Mouse (Mus musculus) myocyte (in vitro differentiated cells): ENCODE data around the gene Ociad2. TPM values are rescaled to one million over a fixed set of nuclear protein-coding genes. Genes with fewer than 3 reads are reported as not detected.
A peak's percentile ranks its signal among the peaks of the same experiment; 100 is the strongest.
"Not testable (repeated sequence)": the region's sequence is repeated elsewhere in the genome, so short reads cannot be mapped to it uniquely, and the experiment has no call there.

Experiments
- H3K27me3 ChIP-seq: one replicate; pipeline ENCODE4 v1.6.1; 2011; ENCODE audit not compliant: control insufficient read depth, insufficient read depth, insufficient read length
- H3K36me3 ChIP-seq: one replicate; pipeline ENCODE4 v1.6.1; 2011; ENCODE audit not compliant: control insufficient read depth, insufficient read depth
- H3K4me2 ChIP-seq: one replicate; pipeline ENCODE4 v1.6.1; 2011; ENCODE audit warnings: low read depth, control low read depth
- H3K4me3 ChIP-seq: one replicate; pipeline ENCODE4 v1.5.1; 2011; ENCODE audit warnings: mild to moderate bottlenecking, control low read depth, moderate library complexity
- H3K79me2 ChIP-seq: one replicate; pipeline ENCODE4 v1.6.1; 2011; ENCODE audit not compliant: control insufficient read depth, insufficient read depth
- H3ac ChIP-seq: one replicate; pipeline ENCODE4 v1.6.1; 2011; ENCODE audit not compliant: control insufficient read depth, insufficient read length
- CEBPB ChIP-seq: IDR thresholded peaks from 2 replicates; pipeline ENCODE4 v1.6.1; 2011; ENCODE audit warnings: mild to moderate bottlenecking, moderate library complexity; ENCODE audit not compliant: poor library complexity, insufficient read depth, severe bottlenecking
- E2F4 ChIP-seq: IDR thresholded peaks from one replicate; pipeline ENCODE4 v1.6.1; 2011; ENCODE audit warnings: mild to moderate bottlenecking, control low read depth, moderate library complexity; ENCODE audit not compliant: insufficient read depth
- MAX ChIP-seq: IDR thresholded peaks from one replicate; pipeline ENCODE4 v1.6.1; 2011; ENCODE audit warnings: low read depth, mild to moderate bottlenecking, control low read depth
- MYOD1 ChIP-seq, 3 experiments: IDR thresholded peaks; one replicate each; pipeline ENCODE4 v1.6.1; 2011; ENCODE audit warnings: control low read depth in 2 of 3, low read depth in 2 of 3, mild to moderate bottlenecking in 2 of 3, moderate library complexity in 1 of 3; ENCODE audit not compliant: insufficient read length in 2 of 3, control insufficient read depth in 1 of 3
- MYOG ChIP-seq, 3 experiments: IDR thresholded peaks; one replicate each; pipeline ENCODE4 v1.6.1; 2011; ENCODE audit warnings: control low read depth in 2 of 3, low read depth in 2 of 3, mild to moderate bottlenecking in 2 of 3; ENCODE audit not compliant: insufficient read length in 2 of 3, control insufficient read depth in 1 of 3, insufficient read depth in 1 of 3
- POLR2A ChIP-seq: IDR thresholded peaks from one replicate; pipeline ENCODE4 v1.6.1; 2011; ENCODE audit warnings: low read depth, mild to moderate bottlenecking, control low read depth, moderate library complexity; ENCODE audit not compliant: insufficient read length
- POLR2AphosphoS2 ChIP-seq: IDR thresholded peaks from one replicate; pipeline ENCODE4 v1.6.1; 2011; ENCODE audit warnings: low read depth, control low read depth; ENCODE audit not compliant: insufficient read length
- REST ChIP-seq: IDR thresholded peaks from one replicate; pipeline ENCODE4 v1.6.1; 2011; ENCODE audit warnings: mild to moderate bottlenecking, control low read depth, moderate library complexity; ENCODE audit not compliant: insufficient read depth, insufficient read length
- SRF ChIP-seq: IDR thresholded peaks from one replicate; pipeline ENCODE4 v1.6.1; 2011; ENCODE audit warnings: low read depth; ENCODE audit not compliant: control insufficient read depth, insufficient read length
- TCF12 ChIP-seq: IDR thresholded peaks from one replicate; pipeline ENCODE4 v1.6.1; 2011; ENCODE audit warnings: mild to moderate bottlenecking, control low read depth; ENCODE audit not compliant: poor library complexity, insufficient read depth, severe bottlenecking
- TCF3 ChIP-seq: IDR thresholded peaks from one replicate; pipeline ENCODE4 v1.6.1; 2011; ENCODE audit warnings: low read depth, control low read depth; ENCODE audit not compliant: insufficient read length
- USF1 ChIP-seq: IDR thresholded peaks from one replicate; pipeline ENCODE4 v1.6.1; 2011; ENCODE audit warnings: low read depth, mild to moderate bottlenecking, control low read depth, moderate library complexity
- polyA plus RNA-seq: library from polyadenylated mRNA; unstranded; fragments of >200 nt; fragmentation: generic; extraction: Trizol; gene quantifications from one replicate; pipeline ENCODE4 v1.2.1, GENCODE M21; 2012; ENCODE audit warnings: missing spikeins

The Ociad2 gene
- polyA plus RNA-seq, 1 experiment: 4.1 TPM

DNA sequence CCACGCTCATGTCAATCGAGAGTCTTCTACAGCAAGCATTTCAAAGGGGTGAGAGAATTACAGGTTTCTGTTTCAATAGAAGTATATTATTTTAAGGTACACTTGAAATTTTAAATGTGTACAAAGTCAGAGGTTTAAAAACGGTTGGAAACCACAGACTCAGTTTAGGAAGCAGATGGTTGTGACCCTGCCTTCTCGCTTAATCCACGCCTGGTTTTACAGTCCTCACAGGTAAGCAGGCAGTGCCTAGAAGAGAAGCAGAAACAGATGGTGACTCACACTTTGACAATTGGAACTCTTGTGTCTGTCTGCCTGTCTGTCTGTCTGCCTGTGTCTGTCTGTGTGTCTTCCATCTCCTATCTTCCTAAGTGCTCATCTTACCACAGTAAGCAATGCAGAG, 17.2 kb downstream of the Ociad2 start:
- TF ChIP-seq TCF12 (no peak), TCF3 (no peak), MYOG (IDR thresholded peaks at IDR 0.05; ENCODE audit: control insufficient read depth in 1 of 3, insufficient read depth in 1 of 3, insufficient read length in 2 of 3, low read depth in 2 of 3) (no peak), POLR2A (no peak), POLR2AphosphoS2 (no peak), SRF (no peak), MAX (no peak), CEBPB (no peak), MYOD1 (IDR thresholded peaks at IDR 0.05; ENCODE audit: control insufficient read depth in 1 of 3, insufficient read length in 2 of 3, low read depth in 2 of 3) (no peak), E2F4 (no peak)
- Histone ChIP-seq H3ac (no peak overlapping the region), H3K79me2 (no peaks in the 10 kb centered on the region), H3K4me3 (no peak overlapping the region), H3K27me3 (no peaks in the 10 kb centered on the region), H3K4me2 (no peak overlapping the region), H3K36me3 (no peaks in the 10 kb centered on the region)

DNA sequence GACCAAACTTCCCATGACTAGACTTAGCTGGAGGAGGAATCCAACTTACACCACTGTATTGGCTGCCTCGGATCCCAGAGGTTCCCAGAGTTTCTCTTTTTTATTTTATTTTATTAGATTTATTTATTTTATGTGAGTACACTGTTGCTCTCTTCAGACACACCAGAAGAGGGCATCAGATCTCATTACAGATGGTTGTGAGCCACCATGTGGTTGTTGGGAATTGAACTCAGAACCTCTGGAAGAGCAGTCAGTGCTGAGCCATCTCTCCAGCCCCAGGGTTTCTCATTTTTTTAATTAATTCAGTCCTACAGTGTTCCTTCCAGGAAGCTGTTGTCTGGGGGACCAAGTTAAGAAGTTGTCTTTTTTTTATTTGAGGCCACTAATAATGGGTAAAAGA, 18.1 kb downstream of the Ociad2 start:
- H3ac ChIP-seq, H3K36me3 ChIP-seq, H3K4me3 ChIP-seq, H3K4me2 ChIP-seq, H3K27me3 ChIP-seq, H3K79me2 ChIP-seq: not testable (repeated sequence)

DNA sequence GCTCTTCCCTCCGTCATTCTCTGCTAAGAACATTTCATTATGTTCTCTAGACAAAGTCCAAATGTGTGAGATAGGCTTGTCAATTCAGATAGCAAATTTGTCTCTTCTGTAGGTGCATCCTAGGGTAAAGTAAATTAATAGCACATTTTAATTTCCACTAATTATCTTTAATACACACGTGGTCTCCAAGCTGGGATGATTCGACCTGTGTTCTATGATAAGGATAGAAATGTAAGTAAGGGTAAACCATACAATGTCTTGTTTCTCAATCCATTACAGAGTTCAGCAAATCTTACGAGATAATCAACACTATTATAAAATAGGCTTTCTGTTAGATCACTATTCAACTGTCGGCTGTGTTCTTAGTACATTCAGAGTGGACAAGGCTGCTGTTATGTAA, 21.5 kb downstream of the Ociad2 start:
- TF ChIP-seq CEBPB: no peak
- TF ChIP-seq REST: no peak
- no peak for TF ChIP-seq TCF3
- no peak for TF ChIP-seq E2F4
- TF ChIP-seq TCF12: no peak
- no peak for TF ChIP-seq MAX
- TF ChIP-seq SRF: no peak
- no peak for TF ChIP-seq POLR2A
- TF ChIP-seq POLR2AphosphoS2: no peak
- no peak for TF ChIP-seq MYOD1 (IDR thresholded peaks at IDR 0.05; ENCODE audit: control insufficient read depth in 1 of 3, insufficient read length in 2 of 3, low read depth in 2 of 3)
- TF ChIP-seq MYOG (IDR thresholded peaks at IDR 0.05; ENCODE audit: control insufficient read depth in 1 of 3, insufficient read depth in 1 of 3, insufficient read length in 2 of 3, low read depth in 2 of 3): no peak
- no peak for TF ChIP-seq USF1
- Histone ChIP-seq H3ac (no peak overlapping the region), H3K27me3 (no peaks in the 10 kb centered on the region), H3K36me3 (peaks cover 22% of the 10 kb centered on the region), H3K4me3 (no peak overlapping the region), H3K79me2 (no peaks in the 10 kb centered on the region), H3K4me2 (no peak overlapping the region)

DNA sequence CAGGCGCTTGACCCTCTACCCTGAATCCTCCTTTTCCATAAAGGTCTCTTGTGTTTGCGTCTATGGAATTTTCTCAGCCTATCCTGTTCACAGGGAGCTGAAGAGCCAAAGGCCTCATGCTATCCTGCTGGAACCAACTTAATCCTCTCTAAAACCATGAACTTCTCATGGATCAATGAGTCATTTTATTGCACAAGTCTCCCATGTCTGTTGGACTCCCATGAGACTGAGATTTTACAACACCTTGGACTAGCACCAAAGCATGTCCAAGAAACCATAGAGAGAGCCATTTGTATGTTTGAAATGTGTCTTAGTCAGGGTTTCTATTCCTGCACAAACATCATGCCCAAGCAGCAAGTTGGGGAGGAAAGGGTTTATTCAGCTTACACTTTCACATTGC, 26.2 kb downstream of the Ociad2 start:
- Histone ChIP-seq H3K36me3 (peaks cover 62% of the 10 kb centered on the region), H3K27me3 (no peaks in the 10 kb centered on the region), H3ac (no peak overlapping the region), H3K79me2 (no peaks in the 10 kb centered on the region), H3K4me2 (no peak overlapping the region), H3K4me3 (no peak overlapping the region)
- TF ChIP-seq TCF12: no peak
- TF ChIP-seq CEBPB: peak; percentile 87

DNA sequence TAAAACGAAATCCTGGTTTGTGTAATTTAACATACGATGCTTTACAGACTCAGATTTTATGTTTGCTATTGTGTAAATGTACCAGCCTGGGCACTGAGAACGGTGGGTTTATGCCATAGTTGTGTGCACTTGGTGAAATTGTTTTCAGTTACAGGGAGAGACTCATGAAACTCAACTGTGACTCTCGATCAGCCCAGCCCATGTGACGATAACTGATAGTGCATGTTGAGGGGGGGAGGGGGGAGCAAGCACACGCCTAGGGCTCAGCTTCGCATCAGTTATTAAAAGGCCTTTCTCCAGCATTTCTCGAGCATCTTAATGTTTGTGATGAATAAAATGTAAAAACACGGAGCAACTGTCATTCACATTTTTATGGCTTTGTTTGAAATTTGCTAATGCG, 27.2 kb downstream of the Ociad2 start:
- Histone ChIP-seq H3K4me3 (no peak overlapping the region), H3K27me3 (no peaks in the 10 kb centered on the region), H3ac (no peak overlapping the region), H3K4me2 (no peak overlapping the region), H3K36me3 (peaks cover 71% of the 10 kb centered on the region), H3K79me2 (no peaks in the 10 kb centered on the region)
- TF ChIP-seq TCF3: no peak
- TF ChIP-seq USF1: no peak
- TF ChIP-seq SRF: no peak
- TF ChIP-seq POLR2AphosphoS2: no peak
- TF ChIP-seq TCF12: no peak
- no peak for TF ChIP-seq CEBPB
- no peak for TF ChIP-seq MYOD1 (IDR thresholded peaks at IDR 0.05; ENCODE audit: control insufficient read depth in 1 of 3, insufficient read length in 2 of 3, low read depth in 2 of 3)
- no peak for TF ChIP-seq MAX
- no peak for TF ChIP-seq MYOG (IDR thresholded peaks at IDR 0.05; ENCODE audit: control insufficient read depth in 1 of 3, insufficient read depth in 1 of 3, insufficient read length in 2 of 3, low read depth in 2 of 3)
- no peak for TF ChIP-seq REST
- TF ChIP-seq E2F4: no peak
- TF ChIP-seq POLR2A: no peak
